In genomic region chr11:47063690-47064089, GRCm38 (mm10) we compare ENCODE assay signal across 24 mouse cellular contexts.
A peak's percentile ranks its signal among the peaks of the same experiment; 100 is the strongest.
DNase-seq lines count a peak whose midpoint lies in the region; ATAC-seq and TF ChIP-seq lines count a peak whose summit lies in the region.
"Had no signal": no experiment of that assay in that cellular context is flagged by ENCODE, and none has a peak within 500 bp of the region (broad histone marks: within the 10 kb centered on the region; RNA-seq: fewer than 3 reads in every experiment).

No protein-coding gene starts in this region.

- H3K36me3 ChIP-seq in liver, adult 2 months (ENCODE audit: control insufficient read depth, insufficient read depth, low read length), result no peaks in the 10 kb centered on the region
- H3K36me3 ChIP-seq in liver, embryonic 12.5 days, result no peaks in the 10 kb centered on the region
- H3K36me3 ChIP-seq in CH12.LX (replicated peaks in 1 of 2; ENCODE audit: control insufficient read depth in 1 of 2, insufficient read depth in 1 of 2, low read length in 1 of 2), result no peaks in the 10 kb centered on the region
- H3K36me3 ChIP-seq in hindbrain, embryonic 14.5 days (replicated peaks; ENCODE audit: control insufficient read depth, insufficient read depth), result no peaks in the 10 kb centered on the region
- H3K36me3 ChIP-seq in limb, embryonic 10.5 days, result no peaks in the 10 kb centered on the region
- H3K36me3 ChIP-seq: embryonic facial prominence, embryonic 12.5 days; embryonic facial prominence, embryonic 15.5 days; G1E; heart, embryonic 10.5 days; heart, embryonic 13.5 days; hindbrain, embryonic 15.5 days had no signal

- no peaks in the 10 kb centered on the region for H3K9me3 ChIP-seq in liver, embryonic 12.5 days (replicated peaks)
- no peaks in the 10 kb centered on the region for H3K9me3 ChIP-seq in CH12.LX (replicated peaks; ENCODE audit: low read length)
- no peaks in the 10 kb centered on the region for H3K9me3 ChIP-seq in hindbrain, embryonic 14.5 days (ENCODE audit: control insufficient read depth, low read length)
- H3K9me3 ChIP-seq in limb, embryonic 10.5 days (replicated peaks), result no peaks in the 10 kb centered on the region
- H3K9me3 ChIP-seq: embryonic facial prominence, embryonic 12.5 days; embryonic facial prominence, embryonic 15.5 days; G1E; heart, embryonic 10.5 days; heart, embryonic 13.5 days; hindbrain, embryonic 15.5 days had no signal

- 78% methylated on average over 4 of the region's 4 CpGs for WGBS in liver, adult 2 months
- 47% methylated on average over 4 of the region's 4 CpGs for WGBS in liver, embryonic 12.5 days (ENCODE audit: insufficient replicate concordance)
- WGBS in hindbrain, embryonic 14.5 days, result 80% methylated on average over 4 of the region's 4 CpGs
- WGBS in limb, embryonic 10.5 days, result 89% methylated on average over 4 of the region's 4 CpGs

- H3K27ac ChIP-seq in liver, adult 2 months (replicated peaks; ENCODE audit: insufficient read depth, low read depth, low read length), result no peak overlapping the region
- H3K27ac ChIP-seq in liver, embryonic 12.5 days, result no peak overlapping the region
- no peak overlapping the region for H3K27ac ChIP-seq in CH12.LX (ENCODE audit: insufficient read depth, low read depth)
- no peak overlapping the region for H3K27ac ChIP-seq in hindbrain, embryonic 14.5 days
- H3K27ac ChIP-seq in limb, embryonic 10.5 days, result no peak overlapping the region
- H3K27ac ChIP-seq: embryonic facial prominence, embryonic 12.5 days; embryonic facial prominence, embryonic 15.5 days; gastrocnemius, adult 2 months; heart, embryonic 10.5 days; heart, embryonic 13.5 days; hindbrain, embryonic 15.5 days had no signal

- no peaks in the 10 kb centered on the region for H3K4me1 ChIP-seq in liver, adult 2 months (ENCODE audit: control insufficient read depth, insufficient read depth, low read length)
- H3K4me1 ChIP-seq in liver, embryonic 12.5 days, result no peaks in the 10 kb centered on the region
- H3K4me1 ChIP-seq in CH12.LX (ENCODE audit: control insufficient read depth in 1 of 2, insufficient read depth in 2 of 2), result peaks cover 3 to 8% of the 10 kb centered on the region in 2 experiments; a peak in 3 of 4 replicates
- no peaks in the 10 kb centered on the region for H3K4me1 ChIP-seq in hindbrain, embryonic 14.5 days (replicated peaks; ENCODE audit: control insufficient read depth, insufficient read depth, low read length)
- H3K4me1 ChIP-seq in limb, embryonic 10.5 days, result no peaks in the 10 kb centered on the region; the same call in 1 of the 2 replicates
- H3K4me1 ChIP-seq: embryonic facial prominence, embryonic 12.5 days; embryonic facial prominence, embryonic 15.5 days; heart, embryonic 10.5 days; hindbrain, embryonic 15.5 days had no signal

- H3K9ac ChIP-seq in liver, adult 2 months (ENCODE audit: low read depth, low read length), result no peak overlapping the region
- H3K9ac ChIP-seq in liver, embryonic 12.5 days, result no peak overlapping the region
- H3K9ac ChIP-seq in CH12.LX (ENCODE audit: insufficient read depth, low read depth), result no peak overlapping the region
- H3K9ac ChIP-seq in hindbrain, embryonic 14.5 days, result no peak overlapping the region
- H3K9ac ChIP-seq: embryonic facial prominence, embryonic 12.5 days; embryonic facial prominence, embryonic 15.5 days; forebrain, postnatal 0 days; heart, embryonic 13.5 days; hindbrain, embryonic 15.5 days had no signal

- no peak for TF ChIP-seq RAD21 in CH12.LX (IDR thresholded peaks at IDR 0.05; ENCODE audit: low read depth, low read length)

- ATAC-seq in liver, embryonic 12.5 days, result no peak
- ATAC-seq in hindbrain, embryonic 14.5 days (ENCODE audit: low FRiP score), result no peak
- ATAC-seq: forebrain, embryonic 14.5 days; forebrain, postnatal 0 days; Patski had no signal

- TF ChIP-seq EP300 in CH12.LX (IDR thresholded peaks at IDR 0.05; ENCODE audit: low read length), result no peak

- in situ Hi-C loops in CH12.LX (cut with MboI; ENCODE audit: low pct_ligation_motif_present, low pct_unique_long_range_greater_than_20kb, low sequenced_read_pairs), result no loop called here

- no peaks in the 10 kb centered on the region for H3K79me2 ChIP-seq in liver, adult 2 months (ENCODE audit: control insufficient read depth, insufficient read depth, low read length)
- H3K79me2 ChIP-seq in CH12.LX (replicated peaks; ENCODE audit: control insufficient read depth, extremely low read depth, insufficient read depth, poor library complexity, severe bottlenecking), result no peaks in the 10 kb centered on the region

- H3K4me3 ChIP-seq in liver, adult 2 months (ENCODE audit: insufficient read depth, low read depth, low read length), result no peak overlapping the region
- no peak overlapping the region for H3K4me3 ChIP-seq in liver, embryonic 12.5 days
- H3K4me3 ChIP-seq in CH12.LX (replicated peaks in 1 of 3; ENCODE audit: low read depth in 2 of 3, low read length in 2 of 3, poor library complexity in 1 of 3), result no peak overlapping the region
- H3K4me3 ChIP-seq in hindbrain, embryonic 14.5 days (replicated peaks; ENCODE audit: low read length), result no peak overlapping the region
- no peak overlapping the region for H3K4me3 ChIP-seq in limb, embryonic 10.5 days
- H3K4me3 ChIP-seq: embryonic facial prominence, embryonic 12.5 days; embryonic facial prominence, embryonic 15.5 days; gastrocnemius, adult 2 months; heart, embryonic 10.5 days; heart, embryonic 13.5 days; hindbrain, embryonic 15.5 days had no signal

- TF ChIP-seq CTCF in liver, adult 2 months (IDR thresholded peaks at IDR 0.05; ENCODE audit: low read depth, low read length), result no peak
- TF ChIP-seq CTCF in CH12.LX (conservative IDR thresholded peaks at IDR 0.05 in 1 of 2, IDR thresholded peaks at IDR 0.05 in 1 of 2; ENCODE audit: low read depth in 2 of 2, low read length in 2 of 2), result no peak

- DNase-seq in liver, adult 2 months (ENCODE audit: extremely low read depth, low read depth, low spot score), result peak; percentile 42
- DNase-seq in 416B (ENCODE audit: low read depth), result peak; percentile 40
- peak; percentile 39 for DNase-seq in CH12.LX (ENCODE audit: extremely low read depth)
- no peak for DNase-seq in hindbrain, embryonic 14.5 days (ENCODE audit: low spot score)
- no peak for DNase-seq in limb, embryonic 10.5 days (ENCODE audit: low spot score)
- DNase-seq: adrenal gland, postnatal 10 days; adrenal gland, postnatal 36 days; cerebellum, adult 11 months; cerebellum, adult 2 months; cerebellum, adult 9-11 months; cerebellum, postnatal 25 days; forebrain, postnatal 0 days; gastrocnemius, adult 2 months; gastrocnemius, postnatal 14 days; heart, postnatal 14 days had no signal

- H3K4me2 ChIP-seq in liver, embryonic 12.5 days, result no peak overlapping the region
- H3K4me2 ChIP-seq in CH12.LX (ENCODE audit: insufficient read depth, low read depth, poor library complexity, severe bottlenecking), result no peak overlapping the region
- H3K4me2 ChIP-seq in hindbrain, embryonic 14.5 days (replicated peaks), result no peak overlapping the region
- H3K4me2 ChIP-seq: embryonic facial prominence, embryonic 12.5 days; embryonic facial prominence, embryonic 15.5 days; heart, embryonic 13.5 days; hindbrain, embryonic 15.5 days had no signal

- H3K27me3 ChIP-seq in liver, adult 2 months (ENCODE audit: control insufficient read depth, insufficient read depth, low read length), result no peaks in the 10 kb centered on the region
- no peaks in the 10 kb centered on the region for H3K27me3 ChIP-seq in liver, embryonic 12.5 days (replicated peaks)
- H3K27me3 ChIP-seq in CH12.LX (replicated peaks), result no peaks in the 10 kb centered on the region
- no peaks in the 10 kb centered on the region for H3K27me3 ChIP-seq in hindbrain, embryonic 14.5 days (ENCODE audit: control insufficient read depth, insufficient read depth, low read length)
- no peaks in the 10 kb centered on the region for H3K27me3 ChIP-seq in limb, embryonic 10.5 days (ENCODE audit: low read depth, poor library complexity, severe bottlenecking)
- H3K27me3 ChIP-seq: embryonic facial prominence, embryonic 12.5 days; embryonic facial prominence, embryonic 15.5 days; heart, embryonic 13.5 days; hindbrain, embryonic 15.5 days; Patski had no signal

- no peak for TF ChIP-seq POLR2A in liver, adult 2 months (IDR thresholded peaks at IDR 0.05; ENCODE audit: extremely low read depth, insufficient read depth, low read length)
- TF ChIP-seq POLR2A in CH12.LX (IDR thresholded peaks at IDR 0.05; ENCODE audit: low read depth, low read length), result no peak

- dilution Hi-C loops in CH12.LX (cut with MboI; ENCODE audit: extremely low pct_ligation_motif_present, extremely low pct_unique_long_range_greater_than_20kb, low sequenced_read_pairs), result no loop called here

TF ChIP-seq in CH12.LX, 34 proteins besides CTCF, POLR2A, EP300 and RAD21:
- TF ChIP-seq USF1 (IDR thresholded peaks at IDR 0.05; ENCODE audit: low read depth, low read length) (no peak), ELF1 (IDR thresholded peaks at IDR 0.05; ENCODE audit: low read depth, low read length) (0 out of 2 replicates have a peak, but pooled peaks have one; percentile 21), TBP (conservative IDR thresholded peaks at IDR 0.05; ENCODE audit: low read depth, low read length) (no peak)

Comparison
In these comparisons a context has a peak if more than half of its experiments do, and no peak if none do; other contexts are left out.
1. DNase-seq: peak in liver, adult 2 months (single experiment), 416B (single experiment) and CH12.LX (single experiment); none in hindbrain, embryonic 14.5 days (single experiment) and limb, embryonic 10.5 days (single experiment).